Mouse (Mus musculus) cerebellum, adult 9-10 months (tissue): Measurements from ENCODE around the gene Tcea2.
A peak's percentile ranks its signal among the peaks of the same experiment; 100 is the strongest.

ENCODE experiments used
- DNase-seq: peaks from one replicate; pipeline ENCODE4 v3.0.0; 2022

The Tcea2 gene

DNA sequence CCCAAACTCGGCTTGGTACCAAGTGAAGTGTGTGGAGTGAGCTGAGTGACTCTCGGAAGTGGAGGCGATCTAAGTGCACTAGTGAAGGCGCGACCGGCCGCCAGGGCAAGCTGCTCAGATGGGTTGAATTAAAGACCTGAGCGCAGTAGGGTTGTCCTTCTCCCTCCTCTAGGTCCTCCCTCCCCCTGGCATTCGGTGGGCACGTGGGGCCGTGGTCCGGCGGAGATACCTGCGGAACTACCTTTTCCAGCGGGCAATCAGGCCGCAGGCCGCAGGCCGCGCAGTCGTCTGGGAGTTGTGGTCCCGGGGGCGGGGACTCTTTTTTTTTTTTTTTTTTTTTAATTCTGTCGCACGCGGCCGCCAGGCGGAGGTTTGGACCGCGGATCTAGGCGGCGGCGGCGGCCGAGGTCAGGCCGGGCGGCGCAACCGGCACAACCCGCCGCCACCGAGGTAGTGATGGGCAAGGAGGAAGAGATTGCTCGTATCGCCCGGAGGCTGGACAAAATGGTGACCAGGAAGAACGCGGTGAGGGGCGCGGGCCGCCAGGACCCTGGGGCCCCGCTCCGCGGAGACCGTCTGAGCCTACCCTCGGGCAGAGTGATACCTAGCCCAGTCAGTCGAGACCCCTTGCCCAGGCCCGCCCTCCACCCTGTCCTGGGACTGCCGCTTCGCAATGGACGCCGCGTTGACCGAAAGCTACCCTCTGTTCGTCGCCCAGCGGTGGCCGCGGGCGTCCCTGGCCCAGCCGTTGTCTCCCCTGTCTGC lies at the start of gene Tcea2:
Gene Tcea2 (plus strand): TSS at position 360 of the 765 bp plus-strand sequence.
- DNase-seq: peak; percentile 83

DNA sequence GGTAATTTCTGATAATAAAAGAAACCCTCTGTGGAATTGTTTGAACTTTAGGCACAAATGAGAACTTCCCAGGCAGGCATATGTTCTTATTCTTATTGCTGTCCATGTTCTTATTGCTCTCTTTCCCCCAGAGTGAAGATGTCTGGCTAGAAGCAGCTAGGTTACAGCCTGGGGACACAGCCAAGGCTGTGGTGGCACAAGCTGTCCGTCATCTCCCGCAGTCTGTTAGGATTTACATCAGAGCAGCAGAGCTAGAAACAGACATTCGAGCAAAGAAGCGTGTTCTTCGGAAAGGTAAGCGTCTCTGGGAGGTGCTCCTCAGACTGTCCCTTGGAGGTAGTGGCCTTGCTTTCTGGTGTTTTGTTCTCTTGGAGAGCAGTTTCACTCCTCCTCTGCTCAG lies 47.5 kb upstream of the Tcea2 start:
- peak; percentile 73 for DNase-seq

DNA sequence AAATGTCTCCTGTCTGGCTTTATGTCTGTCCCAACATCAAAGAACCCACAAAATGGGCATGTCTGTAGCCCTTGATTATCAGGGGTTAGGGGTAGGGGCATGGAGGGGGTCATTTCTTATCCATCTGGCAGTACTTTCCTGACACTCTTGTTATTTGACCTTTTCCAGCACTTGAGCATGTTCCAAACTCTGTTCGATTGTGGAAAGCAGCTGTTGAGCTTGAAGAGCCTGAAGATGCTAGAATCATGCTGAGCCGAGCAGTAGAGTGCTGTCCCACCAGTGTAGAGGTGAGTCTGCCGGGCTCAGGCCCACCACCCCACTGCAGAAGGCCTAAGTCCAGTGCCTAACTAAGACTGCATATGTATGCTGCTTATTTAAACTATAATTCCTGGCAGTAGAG lies 44.2 kb upstream of the Tcea2 start:
- no peak for DNase-seq

DNA sequence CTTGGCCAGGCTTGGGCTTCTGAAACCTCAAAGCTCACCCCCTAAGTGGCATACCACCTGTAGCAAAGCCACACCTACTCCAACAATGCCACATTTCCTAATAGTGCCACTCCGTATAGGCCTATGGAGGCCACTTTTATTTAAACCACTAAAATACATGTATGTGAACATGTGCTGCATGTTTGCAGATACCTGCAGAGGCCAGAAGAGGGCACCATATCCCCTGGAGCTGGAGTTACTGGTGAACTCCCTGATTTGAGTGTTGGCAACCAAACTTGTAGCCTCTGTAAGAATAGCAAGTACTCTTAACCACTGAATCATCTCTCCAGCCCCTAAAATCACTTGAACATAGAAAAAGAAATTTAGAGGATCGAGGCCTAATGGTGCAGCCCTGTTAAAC lies 35.7 kb upstream of the Tcea2 start:
- DNase-seq: peak; percentile 38

DNA sequence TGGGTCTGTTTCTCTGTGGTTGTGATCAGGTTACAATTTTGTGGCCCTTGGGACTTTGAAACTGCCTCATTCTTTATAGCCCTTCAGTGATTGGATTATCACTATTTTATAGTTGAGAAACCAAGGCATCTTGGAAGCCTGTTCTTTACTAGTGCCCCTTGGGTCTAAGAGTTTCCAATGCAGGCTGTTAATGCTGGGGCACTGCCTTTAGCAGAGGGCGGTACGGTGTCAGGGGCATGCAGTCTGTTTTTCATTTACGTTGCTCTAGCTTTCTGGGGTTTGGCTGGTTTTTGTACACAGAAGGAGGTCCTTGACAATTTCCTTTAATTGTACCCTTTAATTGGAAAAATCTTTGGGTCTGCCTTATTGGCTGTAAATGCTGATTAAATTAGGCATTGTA lies 34.4 kb upstream of the Tcea2 start:
- no peak for DNase-seq

DNA sequence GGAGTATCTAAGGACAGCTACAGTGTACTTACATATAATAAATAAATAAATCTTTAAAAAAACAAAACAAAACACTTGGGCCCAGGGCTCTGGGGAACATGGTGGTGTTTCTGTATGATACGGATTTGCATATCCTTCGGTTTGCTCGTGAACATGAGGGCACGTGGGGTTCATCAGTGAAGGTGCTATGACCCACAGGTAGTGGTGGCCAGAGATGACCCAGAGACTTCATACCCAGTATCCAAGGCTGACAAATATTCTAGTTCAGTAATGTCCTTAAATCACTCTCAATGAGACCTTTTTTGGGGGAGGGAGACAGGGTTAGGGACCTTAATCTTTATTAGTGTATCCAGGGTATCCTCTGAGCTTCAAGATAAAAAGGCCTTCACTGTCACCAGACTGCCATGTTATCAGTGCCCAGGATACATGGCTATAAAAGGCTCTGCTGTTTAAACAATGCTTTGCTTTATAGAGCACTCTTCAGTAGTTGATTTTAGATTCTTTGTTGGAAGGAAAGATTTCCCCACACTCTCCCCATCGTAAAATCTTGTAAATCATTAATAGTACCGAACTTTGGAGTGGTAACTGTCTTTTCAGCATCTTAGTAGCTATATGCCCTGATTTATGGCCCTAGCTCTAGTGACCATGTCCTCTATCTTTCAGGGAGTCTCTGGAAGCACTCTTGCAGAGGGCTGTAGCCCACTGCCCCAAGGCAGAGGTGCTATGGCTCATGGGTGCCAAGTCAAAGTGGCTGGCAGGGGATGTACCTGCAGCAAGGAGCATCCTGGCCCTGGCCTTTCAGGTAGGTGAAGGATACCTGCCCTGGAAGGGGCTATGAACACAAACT lies 33.3 kb upstream of the Tcea2 start:
- DNase-seq: no peak

DNA sequence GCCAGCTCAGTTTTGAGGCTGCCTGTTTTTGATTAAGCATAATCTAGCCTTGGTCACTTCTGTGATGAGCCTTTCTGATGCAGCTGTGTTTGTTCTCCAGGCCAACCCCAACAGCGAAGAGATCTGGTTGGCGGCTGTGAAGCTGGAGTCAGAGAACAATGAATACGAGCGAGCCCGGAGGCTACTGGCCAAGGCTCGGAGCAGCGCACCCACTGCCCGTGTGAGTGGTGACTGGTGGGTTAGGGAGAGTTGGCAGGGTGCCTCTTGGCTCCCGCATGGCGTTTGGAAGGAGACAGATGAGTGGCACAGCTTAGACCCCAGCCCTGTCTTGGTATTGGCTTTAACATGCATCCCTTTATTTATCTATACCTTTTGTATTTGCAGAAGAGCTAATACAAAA lies 31.2 kb upstream of the Tcea2 start:
- DNase-seq: no peak

DNA sequence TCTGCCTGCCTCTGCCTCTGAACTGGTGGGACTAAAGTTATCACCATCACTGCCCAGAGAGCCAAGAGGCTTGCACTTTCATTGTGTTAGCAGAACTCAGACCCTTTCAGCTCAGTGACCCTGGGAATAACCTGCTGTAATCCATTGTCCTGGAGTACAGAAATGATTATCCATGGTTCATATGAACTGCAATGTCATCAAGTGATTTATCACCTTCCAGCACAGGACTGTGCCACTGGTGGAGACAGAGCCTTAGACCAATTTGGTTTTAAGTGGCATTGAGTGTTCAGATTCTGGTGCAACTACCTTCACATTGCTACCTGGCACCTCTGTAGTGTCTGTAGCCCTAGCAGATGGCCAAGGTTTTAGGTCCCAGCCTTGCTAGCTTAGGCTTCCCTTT lies 27.0 kb upstream of the Tcea2 start:
- DNase-seq: no peak

DNA sequence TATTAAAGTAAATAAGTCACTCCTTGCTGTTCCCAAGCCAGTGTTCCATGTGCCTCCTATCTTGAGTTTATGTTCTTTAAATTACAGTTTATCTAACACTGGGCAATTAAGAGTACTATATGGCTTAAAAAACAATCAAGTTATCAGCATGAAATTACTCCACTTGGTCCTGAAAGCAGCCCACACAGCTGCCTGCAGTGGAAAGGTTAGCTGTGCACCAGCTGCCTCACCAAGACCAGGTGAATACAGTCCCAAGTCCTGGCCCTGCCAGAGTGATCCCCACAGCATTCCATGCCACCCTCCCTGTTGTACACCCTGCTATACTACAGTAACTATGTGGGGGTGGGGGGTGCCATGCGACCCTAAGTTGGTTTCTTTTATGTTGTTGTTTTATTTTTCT lies 26.6 kb upstream of the Tcea2 start:
- DNase-seq: no peak

DNA sequence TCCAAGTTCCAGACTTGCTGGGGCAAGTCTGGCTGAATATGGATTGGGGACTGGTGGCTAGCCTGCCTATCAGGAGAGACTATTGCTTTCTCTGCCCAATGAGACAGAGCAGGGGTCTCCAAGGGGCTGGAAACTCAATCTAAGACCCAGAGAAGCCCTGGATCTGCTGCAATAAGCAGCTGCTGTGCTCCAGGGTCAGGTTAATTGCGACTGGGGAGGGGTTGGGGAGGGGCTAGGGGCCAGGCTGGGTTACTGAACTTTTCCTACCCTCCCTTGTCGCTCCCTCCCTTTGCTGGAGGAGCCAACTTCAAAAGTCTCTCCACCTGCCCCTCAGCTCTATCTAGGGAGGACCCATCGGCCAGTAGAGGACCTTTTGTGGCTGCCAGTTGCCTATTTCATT lies 23.4 kb upstream of the Tcea2 start, which contains the start of gene Gm29797:
Gene Gm29797 (plus strand): TSS at position 301 of the 400 bp plus-strand sequence.
- DNase-seq: no peak

DNA sequence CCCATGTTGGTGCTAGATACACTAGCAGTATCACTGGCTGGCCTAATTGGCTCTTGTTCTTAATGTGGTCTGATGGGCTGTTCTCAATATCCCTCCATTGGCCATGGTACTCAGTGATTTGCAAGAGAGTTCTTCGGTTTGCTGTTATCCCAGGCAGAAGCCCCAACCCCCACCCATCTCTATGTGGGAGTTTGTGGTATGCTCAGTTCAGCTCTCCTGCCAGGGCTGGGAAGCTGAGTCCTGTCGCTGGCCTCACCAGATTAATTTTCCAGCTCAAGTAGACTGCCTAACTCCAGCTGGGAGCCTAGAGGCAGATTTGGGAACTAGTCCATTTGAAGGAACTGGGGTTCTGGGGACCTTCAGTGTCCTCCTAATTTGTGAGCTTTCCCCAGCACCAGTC lies 22.7 kb upstream of the Tcea2 start:
- no peak for DNase-seq

DNA sequence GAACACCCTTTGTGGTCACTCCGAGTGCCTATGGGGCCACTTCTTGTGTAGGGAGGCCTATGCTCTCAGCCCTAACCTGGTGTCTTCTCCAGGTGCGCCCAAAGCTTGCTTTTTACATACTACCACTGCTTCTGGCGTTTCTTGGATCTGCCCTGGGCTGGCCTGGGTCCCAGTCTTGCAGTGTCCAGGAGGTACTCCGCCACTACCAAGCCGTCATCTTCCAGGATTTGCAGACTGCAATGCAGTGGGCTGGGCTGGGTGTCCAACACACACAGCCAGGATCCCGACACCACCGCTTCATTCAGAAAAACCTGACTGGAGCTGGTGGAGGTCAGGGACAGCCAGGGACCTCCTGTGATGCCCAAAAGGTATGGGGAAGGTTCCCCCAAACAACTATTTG lies 21.6 kb upstream of the Tcea2 start:
- no peak for DNase-seq

DNA sequence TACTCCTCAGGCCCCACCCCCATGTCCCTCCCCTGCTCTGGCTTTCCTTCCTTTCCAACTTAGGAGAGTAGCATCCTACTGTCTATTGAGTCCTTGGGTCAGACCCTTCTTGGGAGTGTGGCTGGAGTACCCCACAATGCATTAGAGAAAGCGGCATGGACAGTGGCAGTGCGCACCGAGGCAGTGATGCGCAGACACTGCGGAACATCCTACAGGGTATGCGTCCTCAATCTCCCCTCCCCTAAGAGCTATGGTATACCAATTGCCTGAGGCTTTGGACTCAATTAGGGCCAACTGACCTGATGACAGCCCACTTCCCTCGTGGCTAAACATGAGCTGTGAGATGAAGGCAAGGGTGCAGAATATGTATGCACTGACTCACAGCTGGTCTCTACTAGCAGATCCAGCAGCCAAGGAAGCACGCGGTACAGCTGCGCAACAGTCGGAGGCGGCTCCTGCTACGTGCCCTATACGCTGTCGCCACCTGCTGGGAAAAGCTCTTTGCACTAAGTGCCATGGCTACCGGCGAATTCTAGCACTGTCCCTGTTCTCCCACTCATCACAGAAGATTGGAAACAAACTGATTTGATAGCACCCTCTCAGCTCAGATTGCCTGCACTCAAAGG lies 21.1 kb upstream of the Tcea2 start:
- no peak for DNase-seq

DNA sequence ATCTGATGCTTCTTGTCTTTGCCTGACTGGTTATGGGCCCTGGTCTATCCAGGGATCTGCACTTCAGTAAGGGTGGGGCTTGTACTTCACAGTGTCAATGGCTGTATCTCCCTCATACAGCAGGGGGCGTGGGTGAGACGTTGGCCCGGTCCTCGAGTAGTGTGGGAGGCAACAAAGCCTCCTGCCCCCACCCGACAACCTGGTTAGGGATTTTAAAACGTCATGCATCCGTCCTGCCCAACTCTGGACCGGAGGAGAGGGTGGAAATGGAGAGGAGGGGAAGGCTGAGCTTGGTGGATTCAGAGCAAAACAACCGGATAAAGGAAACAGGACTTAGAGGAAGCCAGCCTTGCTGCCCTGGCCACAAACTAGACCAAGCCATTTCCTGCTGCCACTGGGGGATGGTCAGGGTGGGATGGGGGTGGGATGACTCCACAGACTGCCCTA lies 20.5 kb upstream of the Tcea2 start:
- DNase-seq: peak; percentile 83

DNA sequence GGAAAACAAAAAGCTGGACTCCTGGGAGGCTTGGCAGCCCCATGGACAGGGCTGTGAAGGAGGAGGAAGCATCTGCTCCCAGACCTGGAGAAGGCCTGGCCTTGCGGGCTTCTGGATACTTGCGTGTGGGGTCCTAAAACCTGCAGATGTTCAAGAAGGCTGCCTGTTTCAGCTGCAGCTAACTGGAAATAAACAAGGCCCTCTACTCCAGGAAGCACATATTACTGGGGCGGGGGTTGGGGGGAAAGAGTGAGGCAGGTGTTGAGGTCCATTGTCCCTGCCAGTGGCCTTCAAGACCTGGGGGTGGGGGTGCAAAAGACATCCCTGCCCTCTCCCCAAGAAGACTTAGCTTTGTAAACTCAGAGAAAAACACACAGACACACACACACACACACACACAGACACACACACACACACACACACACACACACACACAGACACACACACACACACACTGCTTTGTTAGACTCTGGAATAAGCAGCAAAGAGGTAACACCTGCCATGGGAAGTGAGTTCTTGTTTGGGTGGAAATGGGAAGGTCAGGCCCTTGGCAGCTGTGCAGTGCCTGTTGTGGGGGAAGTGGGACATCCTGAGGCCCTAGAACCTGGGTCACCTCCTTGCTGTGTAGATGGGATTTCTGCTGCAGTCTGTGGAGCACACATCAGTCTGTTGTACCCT lies 17.4 kb upstream of the Tcea2 start:
- DNase-seq: no peak

DNA sequence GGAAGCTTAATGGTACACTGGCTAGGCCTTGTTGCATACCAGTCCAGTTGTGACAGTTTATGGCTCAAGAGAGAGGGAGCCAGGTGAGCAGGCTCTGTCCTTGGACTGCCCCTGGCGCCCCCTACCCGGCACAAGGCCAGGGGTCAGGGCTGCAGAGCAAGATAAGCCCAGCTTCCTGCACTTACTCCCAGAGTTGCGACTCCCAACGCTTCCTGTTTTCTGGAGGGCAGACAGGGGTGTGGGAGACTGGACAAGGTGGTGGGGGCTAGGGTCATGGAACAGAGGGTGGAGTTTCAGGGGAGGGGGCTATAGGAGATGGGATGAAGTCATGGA lies 16.8 kb upstream of the Tcea2 start:
- no peak for DNase-seq

DNA sequence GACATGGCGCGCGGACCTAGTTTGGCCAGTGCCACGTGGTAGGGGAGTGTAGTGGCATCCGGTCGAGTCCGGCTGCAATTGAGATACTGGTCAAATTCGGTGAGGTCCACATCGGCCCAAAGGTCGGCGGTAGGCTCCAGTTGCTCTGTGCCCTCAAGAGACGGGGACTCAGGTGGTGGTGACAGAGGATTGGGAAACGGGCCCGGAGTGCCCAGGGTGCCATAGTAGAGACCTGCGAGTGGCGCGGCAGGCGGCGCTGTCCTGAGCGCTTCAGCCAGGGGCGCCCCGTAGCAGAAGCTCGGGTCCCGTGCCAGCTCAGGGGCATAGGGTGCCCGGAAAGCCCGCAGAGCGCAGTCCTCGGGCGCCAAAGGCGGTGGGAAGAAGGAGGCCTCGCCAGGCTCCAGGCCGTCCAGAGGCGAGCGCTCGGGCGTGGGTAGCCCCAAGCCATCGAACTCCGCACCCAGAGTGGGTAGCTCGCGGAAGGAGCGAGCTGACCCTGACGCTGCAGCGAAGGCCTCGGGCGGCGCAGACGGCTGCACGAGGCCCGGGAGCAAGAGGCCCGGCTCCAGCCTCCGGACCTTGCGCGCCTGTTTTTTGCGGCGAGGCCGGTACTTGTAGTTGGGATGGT lies 9.7 kb upstream of the Tcea2 start:
- DNase-seq: no peak

DNA sequence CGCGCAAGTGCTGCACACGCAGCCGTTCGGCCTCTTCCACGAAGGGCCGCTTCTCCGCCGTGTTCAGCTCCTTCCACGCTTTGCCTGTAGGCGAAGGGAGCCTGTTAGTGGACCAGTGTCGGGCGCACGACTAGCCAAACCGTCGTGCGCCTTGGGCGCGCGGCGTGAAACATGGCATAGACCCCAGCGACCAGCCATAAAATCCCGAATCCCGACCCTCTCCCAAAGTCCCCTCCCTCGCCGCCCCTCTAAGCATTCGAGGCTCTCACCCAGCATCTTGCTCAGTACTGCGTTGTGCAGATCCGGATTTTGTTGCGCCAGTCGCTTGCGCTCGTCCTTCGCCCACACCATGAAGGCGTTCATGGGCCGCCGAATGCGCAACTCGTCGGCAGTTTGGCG lies 9.2 kb upstream of the Tcea2 start:
- DNase-seq: no peak

DNA sequence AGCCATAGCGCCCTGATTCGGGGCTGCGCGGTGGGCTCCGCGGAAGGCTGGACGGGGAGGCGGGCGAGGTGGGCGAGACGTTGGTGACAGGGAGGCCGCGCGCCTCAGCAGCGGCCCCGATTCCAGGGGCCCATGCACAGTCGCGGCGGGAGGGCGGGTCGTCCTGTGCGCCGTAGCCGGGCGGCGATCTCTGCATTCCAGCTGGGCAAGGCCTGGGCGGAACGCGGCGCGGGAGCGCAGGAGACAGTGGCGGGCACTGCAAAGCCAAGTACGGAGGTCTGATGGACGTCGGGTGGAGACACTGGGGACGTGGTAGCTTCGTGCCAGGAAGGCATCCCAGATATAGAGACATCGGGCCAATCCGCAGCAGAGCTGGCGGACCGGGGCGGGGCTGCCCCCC lies 8.8 kb upstream of the Tcea2 start, which contains the start of gene Sox18:
Gene Sox18 (minus strand): TSS at position 315 of the 400 bp plus-strand sequence.
- no peak for DNase-seq

DNA sequence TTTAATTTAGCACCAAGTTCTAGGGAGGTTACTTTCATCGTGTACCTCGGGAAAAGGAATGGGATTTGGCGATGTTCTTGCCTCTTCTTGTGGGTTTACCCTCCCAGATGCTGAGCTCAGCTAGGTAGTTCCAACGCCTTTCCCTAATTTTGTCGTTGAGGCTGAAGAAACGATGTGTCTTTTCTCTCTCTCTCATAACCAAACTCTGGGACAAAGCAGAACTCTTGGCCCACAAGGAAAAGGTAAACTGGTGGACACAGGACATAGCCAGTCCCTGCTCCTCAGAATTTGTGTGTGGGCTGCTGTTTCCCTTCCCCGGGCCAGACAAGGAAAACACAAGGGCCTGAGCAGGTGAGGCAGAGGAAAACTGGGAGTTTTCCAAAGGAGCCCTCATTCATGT lies 8.1 kb upstream of the Tcea2 start:
- no peak for DNase-seq

DNA sequence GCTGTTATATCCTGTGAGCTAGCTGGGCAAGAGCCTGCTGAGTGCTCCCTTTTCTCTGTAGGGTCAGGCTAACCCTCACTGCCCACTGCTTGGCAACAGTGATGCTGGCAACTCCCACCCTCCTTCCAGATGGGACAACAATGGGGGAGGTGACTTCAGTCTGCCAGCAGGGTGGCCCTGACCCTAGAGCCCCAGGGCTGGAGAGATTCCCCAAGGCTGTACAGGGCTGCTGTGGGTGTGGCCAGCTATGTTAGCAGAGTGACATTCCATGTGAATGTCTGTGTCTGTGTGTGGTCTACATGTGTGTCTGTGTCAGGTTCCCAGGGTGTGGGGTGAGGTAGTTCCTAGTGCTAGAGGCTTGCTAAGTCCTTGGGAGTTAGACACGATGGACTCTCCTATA lies 6.6 kb upstream of the Tcea2 start:
- DNase-seq: no peak

DNA sequence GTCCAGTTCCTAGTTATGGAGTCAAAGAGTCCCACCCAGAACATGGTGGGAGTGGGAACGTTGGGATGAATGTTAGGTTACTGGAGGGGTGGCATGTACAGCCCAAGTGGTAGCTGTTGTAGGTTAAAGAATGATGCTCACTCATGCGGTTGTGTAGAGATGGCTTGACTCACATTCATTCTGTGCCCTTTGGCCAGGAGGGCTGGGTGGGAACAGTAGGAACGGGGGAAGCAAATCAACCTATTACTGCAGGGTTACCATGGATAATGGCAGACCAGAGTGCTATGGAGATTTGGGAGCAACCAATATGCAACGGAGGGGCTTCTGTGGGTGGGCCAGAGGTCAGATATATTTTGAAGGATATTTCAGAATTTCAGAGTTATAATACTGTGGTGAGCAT lies 5.2 kb upstream of the Tcea2 start:
- no peak for DNase-seq

DNA sequence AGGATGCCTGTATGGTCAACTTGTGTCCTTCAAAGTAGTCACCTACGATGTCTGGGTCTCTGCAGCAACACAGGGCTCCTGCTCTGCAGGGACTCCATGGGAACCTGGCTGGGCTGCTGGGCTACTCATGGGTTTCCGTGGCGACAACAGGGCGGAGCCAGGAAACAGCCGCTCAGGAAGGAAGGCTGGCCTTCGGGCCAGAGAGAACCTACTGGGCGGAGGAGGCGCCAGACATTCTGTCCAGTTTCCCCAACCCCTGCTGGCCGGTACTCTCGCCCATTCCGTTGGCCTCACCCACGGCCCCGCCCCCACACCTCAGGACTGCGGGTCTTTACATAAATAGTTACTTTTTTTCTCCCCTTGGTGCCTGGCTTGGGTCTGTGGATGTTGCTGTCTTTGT lies 4.7 kb upstream of the Tcea2 start:
- no peak for DNase-seq
